Mouse (Mus musculus) embryonic stem cell, embryonic (primary cell): ENCODE results near the gene Cd70.
"Not testable (repeated sequence)": the region's sequence is repeated elsewhere in the genome, so short reads cannot be mapped to it uniquely, and the experiment has no call there.

Experiments used
- CTCF ChIA-PET, 4 experiments: fragments of 300-600 bp in 2 of 4; fragments of 350-600 bp in 2 of 4; sonication (Branson Sonifier 250); formaldehyde crosslinking; loops; one replicate each; lab custom pipeline; 2022; ENCODE audit warnings: inconsistent platforms in 2 of 4; lab: Charles Lee
- POLR2A ChIA-PET, 4 experiments: fragments of 300-600 bp in 2 of 4; fragments of 350-600 bp in 2 of 4; sonication (Branson Sonifier 250); formaldehyde crosslinking; loops; one replicate each; lab custom pipeline; 2022; ENCODE audit warnings: antibody characterized with exemption in 4 of 4, inconsistent platforms in 1 of 4; lab: Charles Lee

Cd70 gene

DNA sequence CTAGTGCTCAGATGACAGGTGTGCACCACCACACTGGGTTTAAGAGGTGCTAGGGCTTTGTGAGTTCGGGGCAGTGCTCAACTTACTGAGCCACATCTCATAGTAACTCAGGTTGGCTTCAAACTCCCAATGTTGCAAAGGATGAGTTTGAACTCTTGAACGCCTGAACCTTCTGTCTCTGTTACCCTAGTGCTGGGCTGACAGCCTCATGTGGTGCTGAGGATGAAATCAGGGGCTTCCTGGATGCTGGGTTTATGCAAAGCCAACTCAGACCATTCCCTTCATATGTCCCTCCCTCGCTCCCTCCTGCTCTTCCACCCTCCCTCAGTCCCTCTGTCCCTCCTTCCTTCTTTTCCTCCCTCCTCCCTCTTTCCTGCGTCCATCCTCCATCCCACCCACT lies 1.2 kb downstream of the Cd70 start:
- CTCF ChIA-PET: interaction anchor here in 1 of 4 experiments (1.1 kb wide), 1 partner anchor 19 kb away, joined by 3 read pairs; no protein-coding TSS in a partner anchor
- POLR2A ChIA-PET: interaction anchor here in 1 of 4 experiments (0.6 to 1.1 kb wide), 3 partner anchors 27 to 136 kb away, joined by 3 to 5 read pairs (median 3); partner anchors contain the start of gene Tnfsf9

DNA sequence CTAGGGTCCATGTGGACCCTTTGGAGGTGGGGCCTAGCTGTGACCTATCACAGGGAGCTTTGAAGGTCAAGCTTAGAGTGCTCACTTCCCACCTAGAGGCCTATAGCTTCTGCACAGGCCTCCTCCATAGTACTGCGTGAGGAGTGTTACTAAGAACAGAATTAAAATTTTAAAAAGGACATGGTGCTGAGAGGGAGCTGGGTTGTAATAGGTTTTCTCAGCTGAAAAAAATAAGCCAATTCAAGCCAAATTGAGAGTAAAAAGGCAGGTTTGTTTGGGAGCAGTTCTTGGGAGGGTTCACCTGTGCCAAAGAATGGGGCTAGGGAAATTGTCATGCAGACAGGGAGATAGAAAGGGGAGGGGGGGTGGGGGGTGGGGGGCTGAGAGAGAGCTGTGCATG lies 4.5 kb downstream of the Cd70 start:
- ChIA-PET POLR2A (interaction anchor here in 3 of 4 experiments (0.6 to 1.5 kb wide), 5 partner anchors 23 to 543 kb away, joined by 3 to 6 read pairs (median 3); no protein-coding TSS in a partner anchor), CTCF (interaction anchor here (0.5 to 1.5 kb wide), 5 partner anchors 22 to 74 kb away, joined by 3 to 7 read pairs (median 4); no protein-coding TSS in a partner anchor)

DNA sequence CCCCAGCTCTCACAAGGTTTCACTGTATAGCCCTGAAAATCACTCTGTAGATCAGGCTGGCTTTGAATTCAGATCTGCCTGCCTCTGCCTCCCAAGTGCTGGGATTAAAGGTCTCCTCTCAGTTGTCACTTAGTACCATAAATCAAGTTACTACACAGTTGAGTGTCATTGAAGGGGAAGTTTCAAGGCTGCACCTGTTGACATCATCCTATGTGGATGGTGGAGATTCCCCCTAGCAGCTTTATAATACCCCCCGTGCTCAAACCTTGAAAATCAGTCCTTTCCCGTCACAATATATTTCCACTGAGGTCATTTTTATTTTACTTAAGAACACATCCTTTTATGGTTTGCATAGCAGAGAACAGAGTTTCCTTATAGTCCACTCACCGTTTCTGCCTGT lies 5.9 kb downstream of the Cd70 start:
- CTCF ChIA-PET: interaction anchor here in 3 of 4 experiments (0.6 to 1.5 kb wide), 3 partner anchors 23 to 76 kb away, joined by 4 to 8 read pairs (median 7); no protein-coding TSS in a partner anchor
- POLR2A ChIA-PET: interaction anchor here in 1 of 4 experiments (0.6 kb wide), 1 partner anchor 25 kb away, joined by 7 read pairs; no protein-coding TSS in a partner anchor

DNA sequence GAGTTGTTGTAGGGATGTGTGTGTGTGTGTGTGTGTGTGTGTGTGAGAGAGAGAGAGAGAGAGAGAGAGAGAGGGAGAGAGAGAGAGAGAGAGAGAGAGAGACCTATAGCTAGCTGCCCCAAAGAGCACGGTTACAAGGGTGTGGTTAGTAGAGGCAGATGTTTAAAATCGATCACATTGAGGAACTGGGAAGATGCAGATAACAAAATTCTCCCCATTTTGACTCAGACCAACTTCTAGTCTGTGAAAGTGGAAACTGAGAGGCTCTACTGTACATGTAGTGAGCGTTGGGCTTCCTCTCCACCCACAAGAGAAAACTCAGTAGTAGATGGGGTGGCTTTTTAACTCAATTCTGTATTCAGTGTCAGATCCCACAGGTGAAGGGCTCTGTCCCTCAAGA lies 9.9 kb downstream of the Cd70 start:
- ChIA-PET POLR2A (no interaction called here), CTCF (interaction anchor here in 1 of 4 experiments (0.7 kb wide), 1 partner anchor 418 kb away, joined by 6 read pairs; no protein-coding TSS in a partner anchor)

DNA sequence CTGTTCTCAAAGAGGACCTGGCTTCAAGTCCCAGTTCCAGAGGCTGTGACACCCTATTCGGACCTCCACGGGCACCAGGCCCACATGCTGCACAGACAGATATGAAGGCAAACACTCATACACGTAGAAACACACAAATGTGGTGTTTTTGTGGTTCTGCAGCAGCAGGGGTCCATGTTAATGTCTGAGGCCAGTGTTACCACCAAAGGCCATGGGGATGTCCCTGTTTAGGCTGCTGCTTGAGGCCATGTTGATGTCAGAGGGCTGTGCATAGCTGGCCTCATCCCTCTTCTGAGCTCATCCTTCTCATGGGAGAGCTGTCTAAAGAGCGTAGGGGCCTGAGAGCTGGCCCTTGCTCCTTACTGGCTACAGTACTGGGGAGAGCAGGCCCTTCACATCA lies 10.9 kb downstream of the Cd70 start:
- CTCF ChIA-PET: interaction anchor here in 1 of 4 experiments (0.6 to 0.7 kb wide), 2 partner anchors 417 to 1133 kb away, joined by 3 to 6 read pairs; no protein-coding TSS in a partner anchor

DNA sequence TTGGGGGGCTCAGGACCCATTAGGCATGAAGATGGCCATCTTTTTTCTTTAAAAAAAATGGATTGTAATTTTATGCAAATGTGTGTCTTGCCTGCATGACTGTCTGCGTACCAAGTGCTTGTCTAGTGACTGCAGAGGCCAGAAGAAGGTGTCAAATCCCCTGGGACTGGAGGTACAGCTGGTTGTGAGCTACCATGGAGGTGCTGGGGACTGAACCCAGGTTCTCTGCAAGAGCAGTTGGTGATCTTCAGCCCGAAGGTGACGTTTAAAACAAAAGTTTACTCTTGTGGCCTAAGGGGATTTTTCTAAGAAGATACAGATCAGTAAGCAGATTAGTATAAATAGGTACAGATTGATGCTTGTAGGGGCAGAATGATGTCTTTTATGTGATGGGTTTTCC lies 13.9 kb downstream of the Cd70 start:
- ChIA-PET CTCF (no interaction called here), POLR2A (no interaction called here)

More for the DNA sequence above, 10.9 kb downstream of the Cd70 start:
- POLR2A ChIA-PET: no interaction called here

DNA sequence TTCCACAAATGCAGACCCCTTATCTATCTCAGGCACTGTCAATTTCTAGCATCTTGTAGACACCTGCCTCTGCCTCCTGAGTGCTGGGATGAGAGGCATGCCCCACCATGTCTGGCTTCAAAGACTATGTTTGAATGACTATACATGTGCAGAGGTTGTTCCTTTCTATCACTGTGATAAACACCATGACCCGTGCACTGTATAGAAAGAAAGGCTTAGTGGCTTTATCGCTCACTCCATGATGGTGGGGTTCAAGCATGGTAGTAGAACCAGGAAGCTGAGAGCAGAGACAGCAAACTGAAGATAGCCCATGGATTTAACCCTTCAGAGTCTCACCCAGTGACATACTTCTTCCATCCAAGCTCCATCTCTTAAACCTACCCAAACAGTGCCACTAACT lies 14.9 kb downstream of the Cd70 start:
- CTCF ChIA-PET: no interaction called here
- POLR2A ChIA-PET: no interaction called here

DNA sequence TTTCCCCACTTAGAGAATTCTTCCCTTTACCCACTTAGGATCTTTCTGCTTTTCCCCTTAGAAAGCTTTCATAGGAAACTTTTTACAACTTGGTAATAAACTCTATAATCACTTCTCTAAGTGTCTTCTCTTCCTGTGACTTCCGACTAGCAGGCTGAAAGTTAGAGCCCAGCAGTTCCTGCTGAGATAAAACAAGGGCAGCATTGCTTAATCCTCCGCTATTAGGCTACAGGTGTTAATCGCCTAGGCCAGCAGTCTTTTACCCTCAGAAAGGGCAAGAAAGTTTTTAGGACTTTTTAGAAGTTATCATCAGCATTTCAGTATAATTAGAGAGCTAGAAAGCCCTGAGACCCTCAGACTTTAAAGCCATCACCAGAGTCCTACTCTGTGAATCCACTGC lies 15.6 kb downstream of the Cd70 start:
- POLR2A ChIA-PET: not testable (repeated sequence)

DNA sequence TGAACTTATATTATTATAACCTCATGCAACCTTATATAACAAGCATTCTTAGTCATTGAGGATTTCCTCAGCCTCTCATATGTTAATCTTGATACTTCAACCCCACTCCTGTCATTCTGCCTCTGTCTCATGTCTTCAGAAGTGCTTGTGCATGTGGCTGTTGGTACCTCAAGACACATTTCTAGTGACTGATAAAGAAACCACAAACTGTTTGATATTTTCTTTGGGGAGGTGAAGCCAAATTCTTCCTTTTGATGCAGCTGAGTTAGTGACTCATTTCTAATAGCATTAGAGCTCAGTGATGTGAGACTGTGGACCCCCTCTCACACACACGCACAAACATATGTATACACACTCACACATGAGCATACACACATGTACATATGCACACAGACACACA lies 17.8 kb downstream of the Cd70 start:
- ChIA-PET CTCF (interaction anchor here in 2 of 4 experiments (0.6 to 1.2 kb wide), 3 partner anchors 13 to 35 kb away, joined by 3 to 11 read pairs (median 3); no protein-coding TSS in a partner anchor), POLR2A (interaction anchor here in 1 of 4 experiments (1.2 kb wide), 1 partner anchor 10 kb away, joined by 3 read pairs; no protein-coding TSS in a partner anchor)

More for the DNA sequence above, 15.6 kb downstream of the Cd70 start:
- CTCF ChIA-PET: not testable (repeated sequence)

DNA sequence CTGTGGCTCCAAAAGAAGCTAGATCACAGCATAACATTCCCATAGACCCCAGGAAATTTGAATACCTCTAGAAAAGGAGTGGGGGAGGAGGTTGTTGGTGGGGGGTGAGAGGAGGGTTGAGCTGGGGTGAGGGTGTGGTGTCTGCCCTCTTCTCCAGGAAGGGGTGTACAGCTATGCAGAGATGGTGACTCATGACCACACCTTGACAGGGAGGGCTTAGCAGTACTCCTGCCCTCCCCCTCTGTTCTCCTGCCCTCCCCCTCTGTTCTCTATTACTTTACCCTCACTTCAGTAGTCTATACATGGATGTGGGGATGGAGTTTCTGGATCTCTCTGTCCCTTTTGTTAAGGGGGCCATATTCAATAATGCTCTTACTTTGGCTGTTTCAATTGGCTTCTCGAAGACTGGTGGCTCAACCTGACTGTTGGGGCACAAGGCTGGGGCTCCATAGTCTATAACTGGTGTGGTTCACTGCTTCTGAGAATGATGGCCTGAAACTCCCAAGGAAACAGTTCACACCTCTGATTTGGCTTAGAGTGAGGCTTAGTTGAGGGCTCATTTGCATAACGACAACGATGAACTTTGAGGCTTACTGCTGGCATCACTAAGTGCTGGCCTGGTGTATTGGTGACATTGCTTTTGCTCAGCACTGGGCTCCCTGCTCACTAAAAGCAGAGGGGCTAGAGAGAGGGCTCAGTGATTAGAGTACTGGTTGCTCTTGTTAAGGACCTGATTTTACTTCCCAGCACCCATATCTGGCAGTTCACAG lies 23.5 kb downstream of the Cd70 start:
- CTCF ChIA-PET: interaction anchor here in 2 of 4 experiments (0.5 to 0.7 kb wide), 2 partner anchors 74 to 82 kb away, joined by 4 to 5 read pairs; no protein-coding TSS in a partner anchor
- POLR2A ChIA-PET: no interaction called here

DNA sequence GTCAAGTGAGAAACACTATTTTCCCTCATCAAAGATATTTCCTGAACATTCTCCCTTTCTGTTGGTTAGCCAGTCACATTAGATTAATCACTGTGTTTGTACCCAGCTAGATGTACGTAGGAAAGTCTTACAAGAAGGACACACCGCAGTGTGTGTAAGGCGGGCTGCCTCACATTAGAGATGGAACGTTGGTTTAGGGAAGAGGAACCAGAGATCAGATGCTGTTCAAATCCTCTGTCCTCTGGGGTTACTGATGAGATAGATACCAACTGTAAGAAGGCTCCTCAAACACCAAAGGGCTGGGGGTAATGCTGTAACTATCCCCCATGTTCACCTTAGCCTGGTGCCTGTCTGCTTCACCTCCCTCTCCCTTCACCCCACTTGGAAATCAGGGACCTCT lies 24.8 kb downstream of the Cd70 start:
- CTCF ChIA-PET: no interaction called here

DNA sequence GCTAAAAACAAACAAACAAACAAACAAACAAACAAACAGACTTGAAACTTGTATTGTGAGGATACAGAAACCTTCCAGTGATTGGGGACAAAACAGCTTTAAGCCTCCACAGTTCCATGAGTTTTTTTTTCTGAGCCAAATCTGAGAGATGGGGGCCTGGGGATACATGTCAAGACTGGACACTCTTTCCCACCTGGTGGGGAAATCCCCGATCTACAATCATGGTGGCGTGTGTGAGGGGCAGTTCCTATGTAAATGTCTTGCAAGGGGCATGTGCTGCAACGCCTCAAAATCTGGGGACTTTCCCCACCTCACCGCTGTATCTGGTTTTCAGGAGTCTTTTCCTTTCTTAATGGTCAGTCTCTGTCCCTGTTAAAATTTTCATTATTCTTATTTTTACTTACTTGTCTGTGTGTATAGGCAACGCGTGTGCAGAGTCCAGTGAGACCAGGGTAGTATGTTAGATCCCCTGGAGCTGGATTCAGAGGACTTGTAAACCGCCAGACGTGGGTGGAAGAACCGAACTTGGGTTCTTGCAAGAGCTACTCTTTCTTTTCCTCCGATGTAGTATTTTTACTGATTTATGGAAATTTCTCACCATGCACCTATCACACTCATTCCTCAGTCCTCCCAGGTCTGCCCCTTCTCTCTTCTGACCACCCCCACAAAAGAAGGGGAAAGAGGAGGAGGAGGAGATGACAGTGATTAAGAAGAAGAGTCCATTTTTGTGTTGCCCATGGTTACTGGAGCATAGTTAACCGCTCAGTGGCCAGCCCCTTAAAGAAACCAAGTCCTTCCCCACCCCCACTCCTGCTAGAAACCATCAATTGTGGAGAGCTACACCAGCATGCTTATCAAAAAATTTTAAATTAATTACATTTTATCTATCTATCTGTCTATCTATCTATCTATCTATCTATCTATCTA lies 26.1 kb downstream of the Cd70 start:
- POLR2A ChIA-PET: interaction anchor here in 2 of 4 experiments (0.7 to 1.0 kb wide), 2 partner anchors 17 to 27 kb away, joined by 3 to 4 read pairs; no protein-coding TSS in a partner anchor

More for the DNA sequence above, 24.8 kb downstream of the Cd70 start:
- POLR2A ChIA-PET: interaction anchor here in 1 of 4 experiments (0.6 kb wide), 1 partner anchor 12 kb away, joined by 6 read pairs; no protein-coding TSS in a partner anchor

DNA sequence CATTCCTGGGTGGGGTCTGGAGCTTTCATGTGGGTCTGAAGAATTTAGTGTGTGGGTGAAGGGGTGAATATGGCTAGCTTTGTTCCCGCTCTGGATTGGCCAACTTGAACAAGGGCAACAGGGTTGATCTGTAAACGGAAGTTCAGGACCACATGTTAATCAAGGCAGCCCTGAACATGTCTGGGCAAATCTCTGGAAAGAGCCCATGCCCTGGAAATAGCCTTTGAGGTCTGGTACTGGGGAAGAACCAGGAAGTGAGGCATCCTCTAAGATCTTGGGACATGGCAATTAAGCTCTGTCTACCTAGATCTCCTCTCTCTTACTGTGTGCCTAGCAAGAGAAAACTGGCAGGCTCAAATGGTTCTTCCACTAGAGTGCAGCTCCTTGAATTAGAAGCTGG lies 27.7 kb downstream of the Cd70 start:
- POLR2A ChIA-PET: interaction anchor here in 2 of 4 experiments (0.6 to 2.1 kb wide), 10 partner anchors 9 to 609 kb away, joined by 3 to 13 read pairs (median 3); partner anchors contain the start of genes Khsrp (in 2 of the 2) and Tnfsf9 (in 1 of the 2)
- CTCF ChIA-PET: interaction anchor here in 1 of 4 experiments (1.3 kb wide), 1 partner anchor 45 kb away, joined by 4 read pairs; no protein-coding TSS in a partner anchor

More for the DNA sequence above, 26.1 kb downstream of the Cd70 start:
- CTCF ChIA-PET: interaction anchor here in 1 of 4 experiments (0.7 kb wide), 1 partner anchor 43 kb away, joined by 3 read pairs; no protein-coding TSS in a partner anchor

DNA sequence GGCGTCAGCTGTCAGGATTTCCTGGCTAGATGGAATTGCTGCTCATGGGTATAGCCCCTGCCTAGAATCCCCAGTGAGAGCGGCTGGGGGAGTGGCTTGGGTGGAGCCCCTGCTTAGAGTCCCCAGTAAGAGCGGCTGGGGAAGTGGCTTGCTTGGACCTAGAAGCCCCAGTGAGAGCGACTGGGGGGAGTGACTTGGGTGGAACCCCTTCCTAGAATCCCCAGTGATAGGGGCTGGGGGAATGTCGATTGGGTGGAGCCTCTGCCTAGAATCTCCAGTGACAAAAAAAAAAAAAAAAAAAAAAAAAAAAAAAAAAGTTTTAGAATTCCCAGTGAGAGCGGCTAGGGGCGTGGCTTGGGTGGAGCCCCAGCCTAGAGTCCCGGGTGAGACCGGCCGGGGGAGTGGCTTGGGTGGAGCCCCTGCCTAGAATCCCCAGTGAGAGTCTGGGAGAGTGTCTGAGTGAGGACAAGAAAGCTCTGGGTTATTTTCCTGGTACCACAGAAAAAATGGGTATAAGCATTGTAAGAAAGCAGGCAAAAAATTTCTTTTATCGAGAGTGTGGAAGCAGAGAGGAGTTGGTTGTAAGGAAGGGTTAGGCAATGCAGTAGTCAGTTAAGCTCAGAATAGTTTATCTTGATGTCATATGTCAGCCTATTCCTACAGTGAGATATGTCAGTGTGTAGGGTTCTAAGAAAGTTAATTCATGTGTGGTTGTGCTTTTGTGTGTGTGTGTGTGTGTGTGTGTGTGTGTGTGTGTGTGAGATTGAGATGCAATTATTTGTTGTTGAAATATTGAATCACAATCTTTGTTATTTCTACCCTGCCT lies 30.8 kb downstream of the Cd70 start:
- CTCF ChIA-PET: interaction anchor here (0.5 to 0.9 kb wide), 6 partner anchors 13 to 144 kb away, joined by 3 to 8 read pairs (median 3); no protein-coding TSS in a partner anchor
- POLR2A ChIA-PET: interaction anchor here (0.6 to 1.4 kb wide), 10 partner anchors 9 to 114 kb away, joined by 3 to 10 read pairs (median 4); partner anchors contain the start of gene Khsrp (in 1 of the 4)

DNA sequence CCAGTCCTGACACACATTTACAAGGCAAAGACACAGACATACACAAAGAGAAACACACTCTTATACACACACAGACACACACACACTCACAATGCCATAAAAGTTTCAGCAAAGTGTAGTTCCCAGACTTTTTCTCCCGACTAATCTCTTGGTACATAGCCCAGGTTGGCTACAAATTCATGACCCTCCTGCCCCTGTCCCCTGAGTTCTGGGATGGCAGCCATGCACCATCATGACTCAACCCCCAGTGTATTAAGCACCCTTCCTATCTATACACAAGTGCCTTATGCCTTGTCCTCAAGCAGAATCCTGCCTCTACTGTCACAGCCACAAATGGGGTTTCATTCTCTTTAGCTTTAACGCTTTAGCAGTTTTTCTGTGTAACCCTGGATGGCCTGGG lies 32.8 kb downstream of the Cd70 start:
- POLR2A ChIA-PET: interaction anchor here in 1 of 4 experiments (0.5 to 1.1 kb wide), 2 partner anchors 50 to 65 kb away, joined by 4 to 5 read pairs; no protein-coding TSS in a partner anchor

DNA sequence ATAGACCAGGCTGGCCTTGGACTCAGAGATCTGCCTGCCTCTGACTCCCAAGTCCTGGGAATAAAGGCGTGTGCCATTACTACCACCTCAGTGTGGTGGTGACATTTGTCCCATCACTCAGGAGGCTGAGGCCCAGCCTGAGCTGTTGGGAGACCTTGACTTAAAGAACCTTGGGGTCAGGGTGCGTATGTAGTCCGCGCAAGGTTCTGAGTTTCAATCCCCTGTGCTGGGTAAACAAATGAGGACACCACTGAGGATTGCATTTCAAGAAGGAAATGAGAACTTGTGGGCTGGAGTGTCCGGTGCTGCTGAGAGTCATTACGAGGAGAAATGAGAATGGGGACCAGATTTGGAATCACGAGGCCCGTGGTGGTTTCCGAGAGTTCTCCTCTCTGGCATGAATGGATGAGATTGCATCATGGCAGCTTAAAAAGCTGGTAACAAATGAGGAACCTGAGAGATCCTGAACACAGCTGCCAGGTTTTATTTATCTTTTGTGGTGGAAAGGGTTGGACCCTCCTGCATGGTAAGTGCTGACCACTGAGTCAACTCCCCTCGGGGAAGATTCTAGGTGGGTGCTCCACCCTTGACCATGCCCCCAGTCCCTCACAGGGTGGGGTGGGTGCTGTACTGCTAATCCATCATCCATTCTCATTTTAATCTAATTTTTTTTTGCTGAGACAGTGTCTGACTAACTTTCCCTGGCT lies 36.7 kb downstream of the Cd70 start:
- POLR2A ChIA-PET: interaction anchor here in 1 of 4 experiments (2.2 kb wide), 1 partner anchor 13 kb away, joined by 7 read pairs; no protein-coding TSS in a partner anchor
- CTCF ChIA-PET: no interaction called here

More for the DNA sequence above, 32.8 kb downstream of the Cd70 start:
- CTCF ChIA-PET: no interaction called here
